Mouse (Mus musculus) forebrain, embryonic 15.5 days (tissue): ENCODE measurements around the gene Dhx15. TPM values are rescaled to one million over a fixed set of nuclear protein-coding genes. Genes with fewer than 3 reads are reported as not detected.
A peak's percentile ranks its signal among the peaks of the same experiment; 100 is the strongest.

Experiments
- ATAC-seq: fragments of 200-750 bp; cut with Nextera tagmentation; replicated peaks from 2 replicates; pipeline ENCODE4 v1.8.0; 2017; ENCODE audit warnings: mild to moderate bottlenecking, moderate TSS enrichment, moderate library complexity
- H3K27ac ChIP-seq: fragments of 300-500 bp; sonication (generic); replicated peaks from 2 replicates; pipeline ENCODE4 v1.5.1; 2015; ENCODE audit warnings: mild to moderate bottlenecking, inconsistent platforms
- H3K27me3 ChIP-seq: fragments of 300-500 bp; sonication (generic); 2 replicates; pipeline ENCODE4 v1.6.1; 2015; ENCODE audit warnings: inconsistent platforms
- H3K36me3 ChIP-seq: fragments of 300-500 bp; sonication (generic); 2 replicates; pipeline ENCODE4 v1.6.1; 2015; ENCODE audit warnings: mild to moderate bottlenecking, inconsistent platforms
- H3K4me1 ChIP-seq: fragments of 300-500 bp; sonication (generic); 2 replicates; pipeline ENCODE4 v1.6.1; 2015; ENCODE audit warnings: inconsistent platforms
- H3K4me2 ChIP-seq: fragments of 300-500 bp; sonication (generic); replicated peaks from 2 replicates; pipeline ENCODE4 v1.6.1; 2015; ENCODE audit warnings: mild to moderate bottlenecking, inconsistent platforms
- H3K4me3 ChIP-seq: fragments of 300-500 bp; sonication (generic); 2 replicates; pipeline ENCODE4 v1.5.1; 2015; ENCODE audit warnings: mild to moderate bottlenecking, inconsistent platforms
- H3K9ac ChIP-seq: fragments of 300-500 bp; sonication (generic); replicated peaks from 2 replicates; pipeline ENCODE4 v1.6.1; 2015; ENCODE audit warnings: mild to moderate bottlenecking, inconsistent platforms
- H3K9me3 ChIP-seq: fragments of 300-500 bp; sonication (generic); 2 replicates; pipeline ENCODE4 v1.6.1; 2016; ENCODE audit warnings: inconsistent platforms
- WGBS: fragments of 180-500 bp; shearing (Covaris S2); methylation state at CpG from one replicate; pipeline ENCODE4 v1.1.7; 2015; ENCODE audit warnings: mixed read lengths; 5-methylcytosine and 5-hydroxymethylcytosine counted together
- microRNA-seq: library from miRNA; unstranded; fragments of <30 nt; microRNA quantifications from one replicate; pipeline ENCODE4, GENCODE M21; 2016
- polyA plus RNA-seq: library from polyadenylated mRNA; unstranded; fragments of >200 nt; fragmentation: Nextera tagmentation; extraction: Ambion mirVana; gene quantifications from 2 replicates; pipeline ENCODE4 v1.2.1, GENCODE M21; 2015

Gene Dhx15
- polyA plus RNA-seq, 1 experiment from 2014 or later: 171 TPM

DNA sequence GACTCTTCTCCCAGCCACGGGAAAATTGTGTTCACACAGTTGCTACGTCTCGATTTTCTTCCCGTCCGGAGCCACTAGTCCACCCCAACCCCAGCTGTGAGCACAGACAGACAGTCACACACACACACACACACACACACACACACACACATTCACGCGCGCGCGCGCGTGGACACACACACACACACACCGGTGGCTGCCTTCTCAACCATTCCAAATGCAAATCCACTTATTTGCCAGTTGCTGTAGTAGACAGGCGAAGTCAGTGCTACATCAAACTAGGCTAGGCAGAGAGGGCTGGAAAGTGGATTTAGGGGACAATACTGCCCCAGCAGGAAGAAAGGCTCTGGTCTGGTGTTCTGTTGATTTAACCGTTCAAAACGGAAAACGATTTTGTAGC lies 73.9 kb downstream of the Dhx15 start:
- Histone ChIP-seq H3K9me3 (no peaks in the 10 kb centered on the region), H3K36me3 (no peaks in the 10 kb centered on the region), H3K4me3 (peak overlapping the region; percentile 61), H3K4me1 (peaks cover 43% of the 10 kb centered on the region), H3K27ac (peak overlapping the region; percentile 60; the same call in 1 of the 2 replicates), H3K4me2 (peak overlapping the region; percentile 100), H3K27me3 (peaks cover 14% of the 10 kb centered on the region; the same call in 1 of the 2 replicates), H3K9ac (no peak overlapping the region; the same call in 1 of the 2 replicates)
- ATAC-seq: no peak
- 2% methylated on average over 17 of the region's 17 CpGs for WGBS

DNA sequence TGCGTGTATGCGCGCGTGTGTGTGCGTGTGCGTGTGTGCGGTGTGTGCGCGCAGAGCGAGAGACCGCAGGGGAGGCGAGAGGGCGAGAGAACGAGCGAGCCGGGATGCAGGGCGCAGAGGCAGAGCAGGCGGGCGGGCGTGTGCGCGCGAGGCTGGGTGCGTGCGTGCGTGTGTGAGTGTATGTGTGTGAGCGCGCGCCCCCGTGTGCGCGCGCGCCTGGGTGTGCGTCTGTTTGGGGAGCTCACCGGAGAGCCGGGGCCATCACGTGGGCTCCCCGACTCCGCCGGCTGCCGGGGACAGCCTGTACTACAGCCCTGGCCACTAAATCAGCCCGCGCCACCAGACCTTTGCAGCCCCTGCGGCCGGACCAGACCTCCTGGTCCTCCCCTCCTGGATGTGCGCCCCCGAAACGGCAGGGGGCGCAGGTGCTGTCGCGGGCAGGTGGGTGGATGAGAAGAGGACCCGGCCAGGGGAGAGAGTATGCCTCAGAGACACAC lies 74.4 kb downstream of the Dhx15 start:
- Histone ChIP-seq H3K9ac (peak overlapping the region; percentile 60), H3K4me3 (peak overlapping the region; percentile 61), H3K4me1 (peaks cover 46% of the 10 kb centered on the region), H3K9me3 (no peaks in the 10 kb centered on the region), H3K4me2 (peak overlapping the region; percentile 100), H3K36me3 (no peaks in the 10 kb centered on the region), H3K27me3 (peaks cover 14% of the 10 kb centered on the region; the same call in 1 of the 2 replicates), H3K27ac (peak overlapping the region; percentile 60)
- ATAC-seq: peak; percentile 89
- WGBS: under 1% methylated on average over 39 of the region's 53 CpGs

DNA sequence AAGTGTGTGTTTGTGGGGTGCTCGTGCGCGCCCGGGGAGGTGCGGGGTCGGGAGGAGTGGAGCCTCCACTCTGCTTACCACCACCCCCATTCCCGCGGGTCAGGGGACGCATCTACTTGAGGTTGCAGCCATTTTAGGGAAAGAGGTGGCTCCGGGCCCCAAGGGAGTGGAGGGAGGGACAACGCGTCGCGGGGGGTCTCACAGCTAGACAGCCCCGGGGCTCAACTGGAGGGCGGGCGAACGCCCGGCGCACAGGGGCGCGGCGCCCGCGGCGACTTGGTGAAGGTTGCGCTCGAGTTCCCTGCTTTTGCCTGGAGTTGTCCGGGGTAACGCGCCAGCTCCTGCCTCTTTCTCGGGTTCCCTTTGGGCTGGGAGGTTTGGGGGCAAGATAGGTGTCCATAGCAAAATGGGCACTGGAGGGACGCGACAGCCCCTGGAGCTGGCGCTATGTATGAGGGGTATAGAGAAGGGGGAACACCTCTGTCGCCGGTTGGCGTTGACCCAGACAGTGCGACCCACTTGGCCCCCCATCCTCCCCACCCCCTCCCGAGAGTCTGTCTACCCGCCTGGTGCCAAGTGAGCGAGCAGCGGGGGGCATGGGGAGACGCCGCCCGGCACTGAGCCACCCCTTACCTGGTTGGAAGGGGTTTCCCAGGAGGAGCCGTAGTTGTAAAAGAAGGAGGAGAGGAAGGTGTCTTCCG lies 75.4 kb downstream of the Dhx15 start:
- H3K27me3 ChIP-seq: peaks cover 17% of the 10 kb centered on the region; the same call in 1 of the 2 replicates
- no peaks in the 10 kb centered on the region for H3K36me3 ChIP-seq
- H3K4me2 ChIP-seq: peak overlapping the region; percentile 100
- peak overlapping the region; percentile 60; the same call in 1 of the 2 replicates for H3K27ac ChIP-seq
- peak overlapping the region; percentile 60 for H3K9ac ChIP-seq
- H3K9me3 ChIP-seq: no peaks in the 10 kb centered on the region
- no peak; the same call in 1 of the 2 replicates for ATAC-seq
- peaks cover 51% of the 10 kb centered on the region for H3K4me1 ChIP-seq
- under 1% methylated on average over 48 of the region's 48 CpGs for WGBS
- H3K4me3 ChIP-seq: peak overlapping the region; percentile 61

GRCm38 (mm10) chr5:52113851-52114731 lies 76.2 kb downstream of the Dhx15 start:
- peak overlapping the region; percentile 100 for H3K4me2 ChIP-seq
- H3K36me3 ChIP-seq: no peaks in the 10 kb centered on the region
- H3K4me3 ChIP-seq: peak overlapping the region; percentile 61
- peaks cover 51% of the 10 kb centered on the region for H3K4me1 ChIP-seq
- H3K9me3 ChIP-seq: no peaks in the 10 kb centered on the region
- peak overlapping the region; percentile 60 for H3K9ac ChIP-seq
- H3K27me3 ChIP-seq: peaks cover 18% of the 10 kb centered on the region; the same call in 1 of the 2 replicates
- WGBS: under 1% methylated on average over 49 of the region's 54 CpGs
- no peak overlapping the region for H3K27ac ChIP-seq
- ATAC-seq: peak; percentile 34; the same call in 1 of the 2 replicates

DNA sequence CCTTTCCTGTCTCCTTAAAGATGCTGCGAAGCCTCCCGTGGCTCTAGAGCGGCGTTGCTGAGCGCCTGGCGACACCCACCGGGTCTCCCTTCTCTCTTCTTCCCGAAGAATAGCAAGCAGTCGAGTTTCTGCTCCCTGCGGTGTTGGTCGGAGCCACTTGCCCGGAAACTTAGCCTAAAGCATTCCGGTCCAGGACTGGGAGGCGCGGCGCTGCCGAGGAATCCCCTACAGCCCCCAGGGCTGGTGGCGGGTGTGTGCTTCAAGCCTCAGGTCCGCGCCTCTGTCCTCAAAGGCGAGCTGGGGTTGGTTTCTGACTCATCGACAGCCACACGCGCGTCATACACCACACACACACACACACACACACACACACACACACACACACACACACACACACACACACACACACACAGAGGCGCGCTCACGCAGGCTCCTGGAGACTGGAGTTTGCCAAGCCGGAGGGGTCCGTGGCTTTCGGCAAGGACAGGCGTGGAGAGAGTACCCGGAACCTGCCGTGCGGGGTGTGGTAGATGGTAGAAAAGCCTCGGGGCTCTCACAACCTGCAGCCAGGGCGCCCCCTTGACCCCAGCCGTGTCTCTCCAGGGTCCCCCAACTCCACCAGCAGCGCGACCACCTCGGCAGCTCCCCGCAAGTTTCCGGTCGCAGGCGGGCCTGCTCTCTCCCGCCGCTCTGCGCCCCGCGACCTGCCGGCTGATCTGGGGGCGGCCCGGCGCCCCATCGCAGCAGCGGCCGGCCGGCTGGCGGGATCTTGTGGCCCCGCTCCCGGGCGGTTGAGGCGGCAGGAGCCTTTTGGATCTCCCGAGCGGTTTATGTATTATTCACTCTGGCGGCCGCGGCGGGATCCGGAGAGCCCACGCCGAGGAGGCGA lies 77.1 kb downstream of the Dhx15 start:
- H3K27me3 ChIP-seq: peaks cover 15% of the 10 kb centered on the region; the same call in 1 of the 2 replicates
- WGBS: under 1% methylated on average over 66 of the region's 73 CpGs
- H3K9me3 ChIP-seq: no peaks in the 10 kb centered on the region
- peak overlapping the region; percentile 61 for H3K4me3 ChIP-seq
- H3K27ac ChIP-seq: no peak overlapping the region
- H3K4me1 ChIP-seq: peaks cover 51% of the 10 kb centered on the region
- no peak for ATAC-seq
- peak overlapping the region; percentile 100 for H3K4me2 ChIP-seq
- H3K36me3 ChIP-seq: no peaks in the 10 kb centered on the region
- peak overlapping the region; percentile 51 for H3K9ac ChIP-seq

- peak overlapping the region; percentile 61 for H3K4me3 ChIP-seq
- no peak overlapping the region for H3K27ac ChIP-seq
- no peaks in the 10 kb centered on the region for H3K36me3 ChIP-seq
- H3K4me1 ChIP-seq: peaks cover 51% of the 10 kb centered on the region
- H3K9me3 ChIP-seq: no peaks in the 10 kb centered on the region
- H3K9ac ChIP-seq: no peak overlapping the region
- ATAC-seq: no peak
- WGBS: 9% methylated on average over 16 of the region's 16 CpGs
- 0 out of 2 replicates have a peak, but pooled peaks cover 11% of the 10 kb centered on the region for H3K27me3 ChIP-seq
- H3K4me2 ChIP-seq: peak overlapping the region; percentile 100
Measured at GRCm38 (mm10) chr5:52112191-52112760, 78.0 kb downstream of the Dhx15 start.

- WGBS: 50% methylated on average over 10 of the region's 10 CpGs
- no peaks in the 10 kb centered on the region for H3K36me3 ChIP-seq
- H3K4me2 ChIP-seq: no peak overlapping the region
- H3K4me1 ChIP-seq: peaks cover 45% of the 10 kb centered on the region
- H3K4me3 ChIP-seq: no peak overlapping the region
- no peak overlapping the region for H3K27ac ChIP-seq
- no peak for ATAC-seq
- no peak overlapping the region for H3K9ac ChIP-seq
- no peaks in the 10 kb centered on the region for H3K9me3 ChIP-seq
- 0 out of 2 replicates have a peak, but pooled peaks cover 11% of the 10 kb centered on the region for H3K27me3 ChIP-seq
Measured at GRCm38 (mm10) chr5:52110808-52111663, 79.3 kb downstream of the Dhx15 start.

Small RNAs within 50 kb of the gene (microRNA-seq; reads per million reads assigned to microRNA genes)
- gene Mir6417: not detected

Other genes with a start within 250 kb of the Dhx15 start
- 0.89 and 1.2 TPM in 2 replicates for gene Sod3, start 173.3 kb upstream of the Dhx15 start, polyA plus RNA-seq